Mouse (Mus musculus) stomach, postnatal 0 days (tissue): ENCODE results near the gene Hspa4l.

Experiments
- CTCF ChIP-seq: IDR thresholded peaks from 2 replicates; pipeline ENCODE4 v1.5.1; 2016; ENCODE audit warnings: antibody characterized with exemption, low read depth, mild to moderate bottlenecking, moderate library complexity
- EP300 ChIP-seq: optimal IDR thresholded peaks from 2 replicates; pipeline ENCODE3; 2016; ENCODE audit warnings: antibody characterized with exemption

DNA sequence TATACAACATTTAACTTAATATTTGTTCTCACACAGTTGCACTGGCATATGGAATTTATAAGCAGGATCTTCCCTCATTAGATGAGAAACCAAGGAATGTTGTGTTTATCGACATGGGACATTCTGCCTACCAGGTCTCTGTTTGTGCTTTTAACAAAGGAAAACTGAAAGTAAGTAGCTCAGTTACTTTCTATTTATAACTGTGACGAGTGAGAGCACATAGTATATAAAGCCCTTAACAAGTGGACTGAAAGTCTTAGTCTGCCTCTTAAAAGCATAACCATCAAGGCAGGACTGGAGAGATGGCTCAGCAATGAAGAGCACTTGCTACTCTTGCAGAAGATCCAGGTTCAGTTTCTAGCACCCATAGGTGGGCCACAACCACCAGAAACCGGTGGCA lies 16.5 kb downstream of the Hspa4l start:
- TF ChIP-seq CTCF (no peak), EP300 (no peak)
